ENCODE assay signal across 9 mouse cellular contexts in genomic region chr17:47542061-47542460, GRCm38 (mm10). TPM values are rescaled to one million over a fixed set of nuclear protein-coding genes. Genes with fewer than 3 reads are reported as not detected.
DNase-seq lines count a peak whose midpoint lies in the region; ATAC-seq lines count a peak whose summit lies in the region.
"Had no signal": no experiment of that assay in that cellular context is flagged by ENCODE, and none has a peak within 500 bp of the region (broad histone marks: within the 10 kb centered on the region; RNA-seq: fewer than 3 reads in every experiment).

No protein-coding gene starts in this region.

- peak; percentile 66 for ATAC-seq in embryonic facial prominence, embryonic 15.5 days (ENCODE audit: insufficient number of reproducible peaks, low FRiP score, low TSS enrichment, low read depth)
- peak; percentile 52 for ATAC-seq in megakaryocyte, adult 5-6 weeks (ENCODE audit: poor library complexity, severe bottlenecking)
- ATAC-seq in hindbrain, embryonic 11.5 days (ENCODE audit: low FRiP score) = no peak

- 49% methylated on average over 5 of the region's 5 CpGs for whole genome bisulfite sequencing in embryonic facial prominence, embryonic 15.5 days
- 69% methylated on average over 4 of the region's 5 CpGs for WGBS in hindbrain, embryonic 11.5 days

- peaks cover 24% of the 10 kb centered on the region for H3K4me1 ChIP-seq in embryonic facial prominence, embryonic 15.5 days
- no peaks in the 10 kb centered on the region; the same call in 1 of the 2 replicates for H3K4me1 ChIP-seq in hindbrain, embryonic 11.5 days (replicated peaks; ENCODE audit: control insufficient read depth, insufficient read depth, low read length)

- H3K9me3 ChIP-seq in embryonic facial prominence, embryonic 15.5 days (replicated peaks) = no peaks in the 10 kb centered on the region
- no peaks in the 10 kb centered on the region for H3K9me3 ChIP-seq in hindbrain, embryonic 11.5 days (ENCODE audit: control insufficient read depth, low read length)

- H3K9ac ChIP-seq in embryonic facial prominence, embryonic 15.5 days = no peak overlapping the region
- H3K9ac ChIP-seq in hindbrain, embryonic 11.5 days (ENCODE audit: low read depth, low read length) = no peak overlapping the region

- peak; percentile 42 to 52 for DNase-seq in spleen, postnatal 36 days (ENCODE audit: low spot score in 2 of 2)
- DNase-seq in spleen, adult 12 weeks (ENCODE audit: low spot score) = no peak
- DNase-seq in ovary, adult 18-20 months (ENCODE audit: low spot score) = no peak
- DNase-seq in testis, postnatal 10 days (ENCODE audit: low spot score) = no peak
- DNase-seq in yolk sac, embryonic 10.5 days (ENCODE audit: low spot score) = no peak
- DNase-seq in hindbrain, embryonic 11.5 days (ENCODE audit: low spot score) = no peak
- DNase-seq: kidney, postnatal 25 days had no signal

- H3K36me3 ChIP-seq in embryonic facial prominence, embryonic 15.5 days = no peaks in the 10 kb centered on the region
- H3K36me3 ChIP-seq in hindbrain, embryonic 11.5 days (ENCODE audit: control insufficient read depth, insufficient read depth, low read length) = no peaks in the 10 kb centered on the region

- 0 out of 2 replicates have a peak overlapping the region, but pooled peaks have one; percentile 12 for H3K27ac ChIP-seq in embryonic facial prominence, embryonic 15.5 days (replicated peaks)
- H3K27ac ChIP-seq in hindbrain, embryonic 11.5 days (ENCODE audit: low read depth, low read length) = no peak overlapping the region

- H3K4me2 ChIP-seq in embryonic facial prominence, embryonic 15.5 days (replicated peaks) = no peak overlapping the region
- H3K4me2 ChIP-seq in hindbrain, embryonic 11.5 days (replicated peaks; ENCODE audit: low read depth, low read length) = no peak overlapping the region

- H3K27me3 ChIP-seq in embryonic facial prominence, embryonic 15.5 days = no peaks in the 10 kb centered on the region
- no peaks in the 10 kb centered on the region for H3K27me3 ChIP-seq in hindbrain, embryonic 11.5 days (ENCODE audit: control insufficient read depth, insufficient read depth, low read length)

- H3K4me3 ChIP-seq in embryonic facial prominence, embryonic 15.5 days (replicated peaks) = no peak overlapping the region
- no peak overlapping the region for H3K4me3 ChIP-seq in hindbrain, embryonic 11.5 days (ENCODE audit: low read depth, low read length)

RNA-seq across cellular contexts. Expression of gene Ccnd3, which starts 37.2 kb away (rescaled TPM):
- polyA plus RNA-seq in embryonic facial prominence, embryonic 15.5 days (2015; fragmentation: Nextera tagmentation; extraction: Ambion mirVana) = 552 and 575 TPM in 2 replicates
- total RNA-seq in megakaryocyte, adult 5-6 weeks (2015) = 315 and 324 TPM in 2 replicates
- 155 and 184 TPM in 2 replicates for total RNA-seq in megakaryocyte, adult 5-6 weeks (2017)
- polyA plus RNA-seq in hindbrain, embryonic 11.5 days (2014; fragmentation: Nextera tagmentation; extraction: Ambion mirVana) = 190 and 195 TPM in 2 replicates

RNA-seq across cellular contexts. Expression of gene Taf8, which starts 40.0 kb away (rescaled TPM):
- 30.0 and 32.4 TPM in 2 replicates for polyA plus RNA-seq in embryonic facial prominence, embryonic 15.5 days (2015; fragmentation: Nextera tagmentation; extraction: Ambion mirVana)
- total RNA-seq in megakaryocyte, adult 5-6 weeks (2015) = 16.3 and 19.3 TPM in 2 replicates
- total RNA-seq in megakaryocyte, adult 5-6 weeks (2017) = 44.0 and 57.5 TPM in 2 replicates
- 26.5 and 28.7 TPM in 2 replicates for polyA plus RNA-seq in hindbrain, embryonic 11.5 days (2014; fragmentation: Nextera tagmentation; extraction: Ambion mirVana)

Comparison
In these comparisons a context has a peak if more than half of its experiments do, and no peak if none do; other contexts are left out.
1. DNase-seq: peak in spleen, postnatal 36 days (2 of 2); none in spleen, adult 12 weeks (single experiment), ovary, adult 18-20 months (single experiment), testis, postnatal 10 days (single experiment), yolk sac, embryonic 10.5 days (single experiment) and hindbrain, embryonic 11.5 days (single experiment).